ENCODE assay signal across 8 mouse cellular contexts in genomic region chr2:94436952-94437351, GRCm38 (mm10). TPM values are rescaled to one million over a fixed set of nuclear protein-coding genes. Genes with fewer than 3 reads are reported as not detected.
DNase-seq lines count a peak whose midpoint lies in the region; ATAC-seq and TF ChIP-seq lines count a peak whose summit lies in the region.

No protein-coding gene starts in this region.

- under 1% methylated on average over 10 of the region's 10 CpGs for WGBS in thymus, adult 2 months
- 0% methylated on average over 10 of the region's 10 CpGs for WGBS in embryonic facial prominence, embryonic 14.5 days
- WGBS in lung, postnatal 0 days, result under 1% methylated on average over 10 of the region's 10 CpGs
- WGBS in stomach, embryonic 14.5 days, result 1% methylated on average over 10 of the region's 10 CpGs

- H3K4me1 ChIP-seq in thymus, adult 2 months (replicated peaks; ENCODE audit: control insufficient read depth, insufficient read depth, low read length), result peaks cover 10% of the 10 kb centered on the region
- H3K4me1 ChIP-seq in embryonic facial prominence, embryonic 14.5 days (ENCODE audit: control insufficient read depth, insufficient read depth, low read length), result peaks cover 17% of the 10 kb centered on the region
- H3K4me1 ChIP-seq in lung, postnatal 0 days (ENCODE audit: insufficient read depth, low read depth, low read length), result peaks cover 16% of the 10 kb centered on the region; the same call in 1 of the 2 replicates
- H3K4me1 ChIP-seq in stomach, embryonic 14.5 days (ENCODE audit: control insufficient read depth, insufficient read depth, low read length), result peaks cover 14% of the 10 kb centered on the region

- H3K36me3 ChIP-seq in thymus, adult 2 months (ENCODE audit: control insufficient read depth, insufficient read depth, low read length), result no peaks in the 10 kb centered on the region
- H3K36me3 ChIP-seq in embryonic facial prominence, embryonic 14.5 days (ENCODE audit: control insufficient read depth, insufficient read depth, low read length), result no peaks in the 10 kb centered on the region
- H3K36me3 ChIP-seq in lung, postnatal 0 days (ENCODE audit: insufficient read depth, low read length), result no peaks in the 10 kb centered on the region
- no peaks in the 10 kb centered on the region for H3K36me3 ChIP-seq in stomach, embryonic 14.5 days (ENCODE audit: control insufficient read depth, insufficient read depth, low read length)

- no peak for TF ChIP-seq CTCF in thymus, adult 2 months (IDR thresholded peaks at IDR 0.05; ENCODE audit: borderline replicate concordance, control insufficient read depth, extremely low read depth, insufficient read depth, low read length, poor library complexity)
- TF ChIP-seq CTCF in lung, postnatal 0 days (IDR thresholded peaks at IDR 0.05), result no peak

- H3K9ac ChIP-seq in embryonic facial prominence, embryonic 14.5 days (ENCODE audit: low read depth, low read length), result peak overlapping the region; percentile 97
- H3K9ac ChIP-seq in lung, postnatal 0 days (replicated peaks; ENCODE audit: low read depth), result peak overlapping the region; percentile 89
- H3K9ac ChIP-seq in stomach, embryonic 14.5 days (replicated peaks; ENCODE audit: low read depth, low read length), result peak overlapping the region; percentile 95

- TF ChIP-seq POLR2A in thymus, adult 2 months (IDR thresholded peaks at IDR 0.05; ENCODE audit: control insufficient read depth, extremely low read depth, insufficient read depth, low read length, poor library complexity), result no peak

- no peak; the same call in 1 of the 2 replicates for TF ChIP-seq EP300 in lung, postnatal 0 days (IDR thresholded peaks at IDR 0.05)

- no peaks in the 10 kb centered on the region for H3K27me3 ChIP-seq in thymus, adult 2 months (ENCODE audit: control insufficient read depth, insufficient read depth, low read length)
- H3K27me3 ChIP-seq in embryonic facial prominence, embryonic 14.5 days (replicated peaks; ENCODE audit: control insufficient read depth, insufficient read depth, low read length), result no peaks in the 10 kb centered on the region
- H3K27me3 ChIP-seq in lung, postnatal 0 days (replicated peaks; ENCODE audit: insufficient read depth, low read length), result no peaks in the 10 kb centered on the region
- no peaks in the 10 kb centered on the region for H3K27me3 ChIP-seq in stomach, embryonic 14.5 days (ENCODE audit: control insufficient read depth, insufficient read depth, low read length)

- H3K27ac ChIP-seq in thymus, adult 2 months (ENCODE audit: control insufficient read depth, insufficient read depth, low read length), result no peak overlapping the region
- H3K27ac ChIP-seq in embryonic facial prominence, embryonic 14.5 days (replicated peaks; ENCODE audit: low read depth, low read length), result peak overlapping the region; percentile 83; the same call in 1 of the 2 replicates
- H3K27ac ChIP-seq in lung, postnatal 0 days (ENCODE audit: low read length), result peak overlapping the region; percentile 89
- peak overlapping the region; percentile 81; the same call in 1 of the 2 replicates for H3K27ac ChIP-seq in stomach, embryonic 14.5 days (ENCODE audit: low read length)

- no peak for ATAC-seq in embryonic facial prominence, embryonic 14.5 days (ENCODE audit: low read depth)
- peak; percentile 41 for ATAC-seq in lung, postnatal 0 days
- ATAC-seq in stomach, embryonic 14.5 days (ENCODE audit: insufficient number of reproducible peaks, insufficient read depth, low FRiP score, low read depth), result no peak

- H3K4me2 ChIP-seq in embryonic facial prominence, embryonic 14.5 days (ENCODE audit: low read depth, low read length), result peak overlapping the region; percentile 96
- H3K4me2 ChIP-seq in lung, postnatal 0 days (replicated peaks; ENCODE audit: low read depth, low read length), result peak overlapping the region; percentile 72
- H3K4me2 ChIP-seq in stomach, embryonic 14.5 days (replicated peaks; ENCODE audit: low read depth, low read length), result peak overlapping the region; percentile 93

- peak; percentile 8 for DNase-seq in thymus, adult 2 months
- no peak for DNase-seq in thymus, postnatal 14 days
- DNase-seq in embryonic facial prominence, embryonic 14.5 days (ENCODE audit: low spot score), result peak; percentile 15
- DNase-seq in hindlimb bud, embryonic 11.5 days (ENCODE audit: extremely low spot score, low read depth, low spot score), result peak; percentile 16
- DNase-seq in lung, postnatal 0 days (ENCODE audit: low spot score), result peak; percentile 75
- no peak for DNase-seq in cerebellum, adult 18-20 months
- DNase-seq in frontal cortex, postnatal 10 days (ENCODE audit: low spot score in 2 of 2), result no peak

- H3K4me3 ChIP-seq in thymus, adult 2 months (ENCODE audit: control insufficient read depth, insufficient read depth, low read length), result peak overlapping the region; percentile 88
- peak overlapping the region; percentile 99 for H3K4me3 ChIP-seq in embryonic facial prominence, embryonic 14.5 days (ENCODE audit: low read depth, low read length)
- H3K4me3 ChIP-seq in lung, postnatal 0 days (ENCODE audit: low read depth, low read length), result peak overlapping the region; percentile 93
- peak overlapping the region; percentile 98 for H3K4me3 ChIP-seq in stomach, embryonic 14.5 days (ENCODE audit: low read depth, low read length)

- H3K9me3 ChIP-seq in embryonic facial prominence, embryonic 14.5 days (ENCODE audit: control insufficient read depth, low read length), result no peaks in the 10 kb centered on the region
- H3K9me3 ChIP-seq in lung, postnatal 0 days (ENCODE audit: low read length), result no peaks in the 10 kb centered on the region
- H3K9me3 ChIP-seq in stomach, embryonic 14.5 days (ENCODE audit: control insufficient read depth, low read depth, low read length), result no peaks in the 10 kb centered on the region

RNA-seq across cellular contexts. Expression of gene Api5, which starts 1.0 kb away (rescaled TPM):
- 36.0 and 41.8 TPM in 2 replicates for polyA plus RNA-seq in thymus, adult 2 months (2012; rRNA removed)
- polyA plus RNA-seq in embryonic facial prominence, embryonic 14.5 days (2014; fragmentation: Nextera tagmentation; extraction: Ambion mirVana), result 139 and 150 TPM in 2 replicates
- 74.3 and 77.3 TPM in 2 replicates for polyA plus RNA-seq in lung, postnatal 0 days (2015; fragmentation: Nextera tagmentation; extraction: Ambion mirVana)
- polyA plus RNA-seq in stomach, embryonic 14.5 days (2014; fragmentation: Nextera tagmentation; extraction: Ambion mirVana), result 147 and 159 TPM in 2 replicates

RNA-seq across cellular contexts. Expression of gene Ttc17, which starts 30.5 kb away (rescaled TPM):
- 23.3 and 23.4 TPM in 2 replicates for polyA plus RNA-seq in thymus, adult 2 months (2012; rRNA removed)
- 16.9 and 17.8 TPM in 2 replicates for polyA plus RNA-seq in embryonic facial prominence, embryonic 14.5 days (2014; fragmentation: Nextera tagmentation; extraction: Ambion mirVana)
- 13.1 and 13.7 TPM in 2 replicates for polyA plus RNA-seq in lung, postnatal 0 days (2015; fragmentation: Nextera tagmentation; extraction: Ambion mirVana)
- 18.8 and 21.6 TPM in 2 replicates for polyA plus RNA-seq in stomach, embryonic 14.5 days (2014; fragmentation: Nextera tagmentation; extraction: Ambion mirVana)

Comparison
In these comparisons a context has a peak if more than half of its experiments do, and no peak if none do; other contexts are left out.
1. DNase-seq: peak in thymus, adult 2 months (single experiment), embryonic facial prominence, embryonic 14.5 days (single experiment), hindlimb bud, embryonic 11.5 days (single experiment) and lung, postnatal 0 days (single experiment); none in thymus, postnatal 14 days (single experiment), cerebellum, adult 18-20 months (0 of 2) and frontal cortex, postnatal 10 days (0 of 2).
2. Peak in every context shown above with its lines, with median percentiles within 50 percentile points of each other: H3K4me3 ChIP-seq, H3K4me2 ChIP-seq and H3K9ac ChIP-seq.